Mouse (Mus musculus): ENCODE measurements around the gene Ssr3. TPM values are rescaled to one million over a fixed set of nuclear protein-coding genes. Genes with fewer than 3 reads are reported as not detected.

Ssr3 gene
- polyA plus RNA-seq (2014; fragmentation: Illumina TruSeq; extraction: RNeasy Lipid Tissue Mini Kit (QIAGEN cat#74804); ENCODE audit: low replicate concordance) = 594 TPM

DNA sequence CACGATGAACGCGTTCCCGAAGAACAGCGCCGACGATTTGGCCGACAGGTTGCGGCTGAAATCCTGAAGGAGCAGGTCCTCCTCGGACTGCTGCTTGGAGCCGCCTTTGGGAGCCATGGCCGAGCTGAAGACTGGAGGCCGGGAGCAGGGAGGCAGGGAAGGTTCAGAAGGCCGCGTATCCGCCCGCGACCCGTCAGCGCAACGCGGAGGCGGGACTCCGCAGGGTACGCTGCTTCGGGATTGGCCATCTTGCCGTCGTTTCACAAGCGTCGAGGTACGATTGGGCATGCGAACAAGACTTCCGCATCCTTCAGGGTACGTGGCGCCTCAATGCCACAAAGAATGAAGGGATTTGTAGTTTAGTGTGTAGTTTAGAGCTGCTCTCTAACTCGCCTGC, at the start of gene Ssr3:
Gene Ssr3 (minus strand): TSS at position 203 of the 397 bp plus-strand sequence.

Other genes starting within 250 kb of the Ssr3 start
- 105 TPM for gene Tiparp, start 135.8 kb upstream of the Ssr3 start, polyA plus RNA-seq (2014; fragmentation: Illumina TruSeq; extraction: RNeasy Lipid Tissue Mini Kit (QIAGEN cat#74804); ENCODE audit: low replicate concordance)

Data from small intestine, adult 10 weeks (tissue).